Mouse (Mus musculus) ES-E14 (cell line): ENCODE measurements around the gene Egfr. TPM values are rescaled to one million over a fixed set of nuclear protein-coding genes. Genes with fewer than 3 reads are reported as not detected.

Source experiments
- DNase-seq: peaks from one replicate; pipeline ENCODE4 v3.0.0-alpha.2; 2013; ENCODE audit warnings: low read depth, low spot score
- H3K27ac ChIP-seq: 2 replicates; pipeline ENCODE4 v1.5.1; 2012; ENCODE audit warnings: low read depth, mild to moderate bottlenecking, low read length, moderate library complexity, mixed read lengths; ENCODE audit not compliant: poor library complexity, insufficient read depth, severe bottlenecking
- H3K36me3 ChIP-seq: 2 replicates; pipeline ENCODE4 v1.6.1; 2012; ENCODE audit warnings: mild to moderate bottlenecking, low read length, moderate library complexity, mixed read lengths; ENCODE audit not compliant: control insufficient read depth, poor library complexity, insufficient read depth, severe bottlenecking
- H3K4me1 ChIP-seq, 2 experiments: fragments of 150-350 bp in 1 of 2; sonication (generic) in 1 of 2; 2 replicates each; pipeline ENCODE4 v1.6.1; 2012; ENCODE audit warnings: low read length in 2 of 2, mild to moderate bottlenecking in 1 of 2, mixed read lengths in 1 of 2; ENCODE audit not compliant: control insufficient read depth in 2 of 2, insufficient read depth in 2 of 2, poor library complexity in 1 of 2
- H3K4me3 ChIP-seq, 2 experiments: fragments of 150-350 bp in 1 of 2; sonication (generic) in 1 of 2; 2 replicates each; pipeline ENCODE4 v1.5.1; 2012; ENCODE audit warnings: low read length in 2 of 2, low read depth in 1 of 2, mild to moderate bottlenecking in 1 of 2, mixed read lengths in 1 of 2; ENCODE audit not compliant: insufficient read depth in 1 of 2, poor library complexity in 1 of 2, severe bottlenecking in 1 of 2
- H3K9ac ChIP-seq: 2 replicates; pipeline ENCODE4 v1.6.1; 2012; ENCODE audit warnings: low read depth, mild to moderate bottlenecking, low read length, mixed read lengths; ENCODE audit not compliant: poor library complexity, insufficient read depth, severe bottlenecking
- H3K9me3 ChIP-seq: fragments of 150-350 bp; sonication (generic); 2 replicates; pipeline ENCODE4 v1.6.1; 2012; ENCODE audit warnings: low read depth, mild to moderate bottlenecking, low read length; ENCODE audit not compliant: control insufficient read depth, insufficient read depth
- CHD2 ChIP-seq: IDR thresholded peaks from 2 replicates; pipeline ENCODE4 v1.6.1; 2014; ENCODE audit warnings: mild to moderate bottlenecking, low read depth, low read length, inconsistent platforms
- HCFC1 ChIP-seq: IDR thresholded peaks from 2 replicates; pipeline ENCODE4 v1.6.1; 2012; ENCODE audit warnings: low read length, inconsistent platforms, borderline replicate concordance; ENCODE audit not compliant: insufficient read depth
- MAFK ChIP-seq: IDR thresholded peaks from 2 replicates; pipeline ENCODE4 v1.6.1; 2014; ENCODE audit warnings: mild to moderate bottlenecking, low read depth, low read length, inconsistent platforms; ENCODE audit not compliant: insufficient read depth
- ZC3H11A ChIP-seq: IDR thresholded peaks from 2 replicates; pipeline ENCODE4 v1.6.1; 2012; ENCODE audit warnings: low read depth, mild to moderate bottlenecking, inconsistent platforms, low read length, borderline replicate concordance
- ZNF384 ChIP-seq: IDR thresholded peaks from 2 replicates; pipeline ENCODE4 v1.6.1; 2012; ENCODE audit warnings: low read depth, low read length, inconsistent platforms
- in situ Hi-C, 2 experiments: fragments of 600-800 bp; cut with MboI; formaldehyde crosslinking; loops; one replicate each; pipeline ENCODE4 v1.15.1; 2025; ENCODE audit warnings: low sequenced_read_pairs in 2 of 2, inconsistent platforms in 1 of 2; ENCODE audit not compliant: unreplicated experiment in 2 of 2
- total RNA-seq: library from RNA; depleted of rRNA; stranded (reverse); fragments of 300-350 nt; gene quantifications from 2 replicates; pipeline ENCODE4 v1.2.3, GENCODE M21; 2012

Egfr gene
- total RNA-seq, 1 experiment: 22.2 TPM

DNA sequence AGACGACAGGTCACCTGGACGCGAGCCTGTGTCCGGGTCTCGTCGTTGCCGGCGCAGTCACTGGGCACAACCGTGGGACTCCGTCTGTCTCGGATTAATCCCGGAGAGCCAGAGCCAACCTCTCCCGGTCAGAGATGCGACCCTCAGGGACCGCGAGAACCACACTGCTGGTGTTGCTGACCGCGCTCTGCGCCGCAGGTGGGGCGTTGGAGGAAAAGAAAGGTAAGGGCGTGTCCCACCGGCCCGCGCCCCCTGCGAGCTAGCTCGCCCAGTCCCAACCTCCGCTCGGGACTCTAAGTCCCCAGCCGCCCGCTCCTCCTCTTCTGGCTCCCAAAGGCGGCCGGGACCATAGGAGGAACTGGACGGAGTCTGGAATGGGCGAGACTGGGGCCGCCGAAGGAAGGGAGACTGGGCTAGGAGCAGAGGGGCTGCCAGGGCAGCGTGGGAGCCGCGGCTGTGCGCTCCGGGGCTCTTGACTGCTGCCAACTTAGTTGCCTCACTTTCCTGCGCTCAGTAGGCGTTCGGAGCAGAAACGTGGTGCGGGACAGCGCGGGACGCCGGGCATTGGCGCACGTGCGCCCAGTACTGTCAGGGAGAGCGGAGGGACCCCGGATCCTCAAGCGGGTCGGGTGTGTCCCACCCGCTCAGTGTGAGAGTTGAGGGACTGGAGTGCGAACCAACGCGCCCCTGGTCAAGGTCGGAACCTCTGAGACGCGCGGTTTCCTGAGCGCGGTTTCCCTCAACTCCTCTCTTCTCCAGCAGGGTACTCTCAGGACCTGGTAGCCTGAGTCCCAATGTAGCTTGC lies 548 bp downstream of the Egfr start:
- peak; percentile 33 for DNase-seq
- in situ Hi-C loops: no loop called here
- no peak overlapping the region for H3K27ac ChIP-seq
- no peaks in the 10 kb centered on the region for H3K9me3 ChIP-seq
- H3K4me1 ChIP-seq: no peaks in the 10 kb centered on the region
- no peaks in the 10 kb centered on the region for H3K36me3 ChIP-seq
- TF ChIP-seq ZNF384 (no peak), ZC3H11A (no peak), MAFK (no peak), HCFC1 (no peak), CHD2 (no peak)
- peak overlapping the region; percentile 69 to 78 for H3K4me3 ChIP-seq
- peak overlapping the region; percentile 68 for H3K9ac ChIP-seq

DNA sequence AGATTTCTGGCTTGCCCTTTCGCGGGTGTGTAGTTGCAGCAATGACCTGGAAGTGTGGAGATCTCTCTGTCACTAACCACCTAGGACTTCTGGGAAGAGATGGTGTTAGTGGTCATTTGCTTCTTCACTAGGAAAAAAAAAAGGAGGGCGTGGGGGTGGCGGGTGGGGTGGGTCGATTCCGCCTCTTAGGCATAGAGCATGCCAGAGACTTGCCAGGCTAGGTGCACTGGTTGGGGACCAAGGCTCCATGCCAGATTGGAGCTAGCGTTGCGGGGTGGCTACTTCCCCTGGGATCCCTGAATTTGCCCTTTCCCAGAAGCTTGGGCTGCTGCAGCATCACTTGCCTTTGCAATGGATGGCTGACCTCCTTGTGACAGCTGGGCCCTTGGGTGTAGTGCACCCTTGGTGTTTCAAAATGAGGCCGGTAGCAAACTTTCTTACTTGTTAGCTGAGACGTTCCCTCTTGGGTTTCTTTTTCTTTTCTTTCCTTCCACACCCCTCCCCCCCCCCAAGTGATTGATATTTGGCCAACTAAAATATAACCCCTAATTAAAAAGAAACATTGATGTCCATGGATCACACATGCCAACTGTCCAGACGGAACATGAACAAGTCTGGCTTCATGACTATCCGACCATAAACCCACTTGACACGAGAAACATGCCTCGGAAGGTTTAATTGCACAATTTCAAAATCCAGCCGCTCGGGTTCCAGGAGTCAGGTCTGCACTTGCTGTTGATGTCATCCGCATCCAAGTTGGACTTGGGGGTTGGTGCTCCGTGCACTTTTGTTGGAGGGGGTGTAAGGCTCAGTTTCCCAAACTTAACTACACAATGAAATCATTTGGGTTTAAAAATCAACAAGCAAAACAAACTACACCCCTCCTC lies 1.4 kb downstream of the Egfr start:
- Histone ChIP-seq H3K4me1 (no peaks in the 10 kb centered on the region), H3K27ac (no peak overlapping the region), H3K4me3 (peak overlapping the region; percentile 69 to 78), H3K9me3 (no peaks in the 10 kb centered on the region), H3K9ac (peak overlapping the region; percentile 68; the same call in 1 of the 2 replicates), H3K36me3 (no peaks in the 10 kb centered on the region)
- in situ Hi-C loops: no loop called here
- TF ChIP-seq ZC3H11A: no peak
- TF ChIP-seq CHD2: no peak
- no peak for TF ChIP-seq HCFC1
- TF ChIP-seq MAFK: no peak
- TF ChIP-seq ZNF384: no peak
- DNase-seq: no peak

DNA sequence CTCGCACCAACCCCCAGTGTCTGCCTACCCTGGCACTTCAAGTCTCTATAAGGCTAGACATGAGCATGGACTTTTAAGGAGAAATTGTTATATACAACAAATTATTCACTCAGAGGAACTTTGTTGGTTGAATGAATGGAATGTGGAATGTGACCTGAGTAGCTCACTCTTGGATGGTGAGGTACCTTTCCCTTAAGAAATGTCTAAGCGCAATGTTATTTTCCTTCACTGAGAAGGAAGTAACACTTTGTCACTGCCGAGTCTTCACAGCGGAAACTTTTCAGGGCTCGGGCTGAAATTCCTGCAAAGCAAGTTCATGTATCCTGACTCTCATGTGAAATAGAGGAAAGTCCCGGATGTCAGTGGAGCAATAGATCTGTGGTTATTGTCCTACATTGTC lies 7.9 kb downstream of the Egfr start:
- Histone ChIP-seq H3K4me1 (no peaks in the 10 kb centered on the region), H3K36me3 (no peaks in the 10 kb centered on the region), H3K9me3 (no peaks in the 10 kb centered on the region), H3K9ac (no peak overlapping the region), H3K4me3 (no peak overlapping the region), H3K27ac (no peak overlapping the region)
- in situ Hi-C loops: no loop called here
- TF ChIP-seq CHD2 (no peak), ZC3H11A (no peak), ZNF384 (no peak), HCFC1 (no peak), MAFK (no peak)
- no peak for DNase-seq

DNA sequence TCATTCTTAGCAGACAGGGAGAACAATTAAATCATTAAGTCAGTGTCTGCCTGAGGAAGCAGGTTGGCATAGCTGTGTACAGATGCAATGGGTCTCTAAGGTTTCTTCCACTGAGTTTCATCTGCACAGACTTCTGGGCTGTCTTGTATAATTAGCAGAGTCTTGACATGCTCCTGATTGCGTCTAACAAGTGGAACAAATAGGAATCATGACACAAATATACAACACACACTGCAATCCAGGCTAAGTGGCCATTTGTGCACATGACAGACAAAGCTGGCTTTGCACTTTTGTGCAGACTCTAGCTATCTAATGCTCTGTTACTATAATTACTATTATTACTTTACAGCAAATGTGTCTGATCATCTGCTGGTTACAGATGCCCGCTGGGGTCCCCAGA lies 9.2 kb downstream of the Egfr start:
- DNase-seq: no peak
- Histone ChIP-seq H3K9me3 (no peaks in the 10 kb centered on the region), H3K4me3 (no peak overlapping the region), H3K9ac (no peak overlapping the region), H3K27ac (no peak overlapping the region), H3K4me1 (no peaks in the 10 kb centered on the region), H3K36me3 (no peaks in the 10 kb centered on the region)
- in situ Hi-C loops: no loop called here
- TF ChIP-seq ZNF384: no peak
- TF ChIP-seq ZC3H11A: no peak
- TF ChIP-seq HCFC1: no peak
- TF ChIP-seq MAFK: no peak
- no peak for TF ChIP-seq CHD2
